ENCODE assay signal across 8 mouse cellular contexts in genomic region chr2:160421216-160421911, GRCm38 (mm10). TPM values are rescaled to one million over a fixed set of nuclear protein-coding genes. Genes with fewer than 3 reads are reported as not detected.
DNase-seq lines count a peak whose midpoint lies in the region; ATAC-seq and TF ChIP-seq lines count a peak whose summit lies in the region.

No protein-coding gene starts in this region.

- H3K36me3 ChIP-seq in liver, embryonic 12.5 days: no peaks in the 10 kb centered on the region
- H3K36me3 ChIP-seq in heart, embryonic 13.5 days: no peaks in the 10 kb centered on the region
- no peaks in the 10 kb centered on the region for H3K36me3 ChIP-seq in limb, embryonic 13.5 days
- no peaks in the 10 kb centered on the region for H3K36me3 ChIP-seq in thymus, adult 2 months (ENCODE audit: control insufficient read depth, insufficient read depth, low read length)

- no peak overlapping the region for H3K4me3 ChIP-seq in liver, embryonic 12.5 days
- H3K4me3 ChIP-seq in heart, embryonic 13.5 days: no peak overlapping the region
- no peak overlapping the region for H3K4me3 ChIP-seq in limb, embryonic 13.5 days
- no peak overlapping the region for H3K4me3 ChIP-seq in thymus, adult 2 months (ENCODE audit: control insufficient read depth, insufficient read depth, low read length)

- H3K27me3 ChIP-seq in liver, embryonic 12.5 days (replicated peaks): no peaks in the 10 kb centered on the region
- H3K27me3 ChIP-seq in heart, embryonic 13.5 days (replicated peaks): peaks cover 7% of the 10 kb centered on the region
- peaks cover 13% of the 10 kb centered on the region; the same call in 1 of the 2 replicates for H3K27me3 ChIP-seq in limb, embryonic 13.5 days
- H3K27me3 ChIP-seq in thymus, adult 2 months (ENCODE audit: control insufficient read depth, insufficient read depth, low read length): no peaks in the 10 kb centered on the region

- peaks cover 4% of the 10 kb centered on the region; the same call in 1 of the 2 replicates for H3K4me1 ChIP-seq in liver, embryonic 12.5 days
- H3K4me1 ChIP-seq in heart, embryonic 13.5 days: peaks cover 9% of the 10 kb centered on the region
- peaks cover 26% of the 10 kb centered on the region for H3K4me1 ChIP-seq in limb, embryonic 13.5 days
- peaks cover 12% of the 10 kb centered on the region for H3K4me1 ChIP-seq in thymus, adult 2 months (replicated peaks; ENCODE audit: control insufficient read depth, insufficient read depth, low read length)

- 0 out of 2 replicates have a peak, but pooled peaks have one; percentile 61 for TF ChIP-seq CTCF in thymus, adult 2 months (IDR thresholded peaks at IDR 0.05; ENCODE audit: borderline replicate concordance, control insufficient read depth, extremely low read depth, insufficient read depth, low read length, poor library complexity)

- H3K9me3 ChIP-seq in liver, embryonic 12.5 days (replicated peaks): no peaks in the 10 kb centered on the region
- no peaks in the 10 kb centered on the region for H3K9me3 ChIP-seq in heart, embryonic 13.5 days
- no peaks in the 10 kb centered on the region for H3K9me3 ChIP-seq in limb, embryonic 13.5 days

- no peak for TF ChIP-seq POLR2A in thymus, adult 2 months (IDR thresholded peaks at IDR 0.05; ENCODE audit: control insufficient read depth, extremely low read depth, insufficient read depth, low read length, poor library complexity)

- H3K27ac ChIP-seq in liver, embryonic 12.5 days: no peak overlapping the region
- H3K27ac ChIP-seq in heart, embryonic 13.5 days (replicated peaks): no peak overlapping the region
- H3K27ac ChIP-seq in limb, embryonic 13.5 days: no peak overlapping the region
- no peak overlapping the region for H3K27ac ChIP-seq in thymus, adult 2 months (ENCODE audit: control insufficient read depth, insufficient read depth, low read length)

- H3K4me2 ChIP-seq in liver, embryonic 12.5 days: no peak overlapping the region
- H3K4me2 ChIP-seq in heart, embryonic 13.5 days: peak overlapping the region; percentile 54
- H3K4me2 ChIP-seq in limb, embryonic 13.5 days (replicated peaks): peak overlapping the region; percentile 48

- no peak for ATAC-seq in liver, embryonic 12.5 days
- no peak for ATAC-seq in heart, embryonic 13.5 days (ENCODE audit: extremely low read depth, insufficient number of reproducible peaks, low FRiP score, low TSS enrichment)
- no peak for ATAC-seq in limb, embryonic 13.5 days (ENCODE audit: low FRiP score, low read depth)

- no peak overlapping the region for H3K9ac ChIP-seq in liver, embryonic 12.5 days
- H3K9ac ChIP-seq in heart, embryonic 13.5 days: 0 out of 2 replicates have a peak overlapping the region, but pooled peaks have one; percentile 14
- no peak overlapping the region for H3K9ac ChIP-seq in limb, embryonic 13.5 days

- WGBS in liver, embryonic 12.5 days (ENCODE audit: insufficient replicate concordance): 21% methylated on average over 13 of the region's 13 CpGs
- WGBS in heart, embryonic 13.5 days: 23% methylated on average over 13 of the region's 13 CpGs
- 13% methylated on average over 13 of the region's 13 CpGs for WGBS in limb, embryonic 13.5 days
- WGBS in thymus, adult 2 months: 51% methylated on average over 13 of the region's 13 CpGs

- DNase-seq in liver: peak; percentile 25
- DNase-seq in adrenal gland, postnatal 14 days: peak; percentile 48
- DNase-seq in thymus, adult 2 months: peak; percentile 84
- DNase-seq in urinary bladder, postnatal 10 days (ENCODE audit: low spot score): no peak
- DNase-seq in urinary bladder, postnatal 25 days (ENCODE audit: low spot score): no peak

RNA-seq across cellular contexts. Expression of gene Mafb, which starts 54.5 kb away (rescaled TPM):
- polyA plus RNA-seq in liver, embryonic 12.5 days (2016; fragmentation: Nextera tagmentation; extraction: Ambion mirVana): 3.0 and 3.1 TPM in 2 replicates
- total RNA-seq in adrenal gland, postnatal 14 days (2021): 21.0 and 23.4 TPM in 2 replicates
- polyA plus RNA-seq in heart, embryonic 13.5 days (2015; fragmentation: Nextera tagmentation; extraction: Ambion mirVana): 5.1 and 5.3 TPM in 2 replicates
- polyA plus RNA-seq in limb, embryonic 13.5 days (2015; fragmentation: Nextera tagmentation; extraction: Ambion mirVana): 24.3 and 30.9 TPM in 2 replicates
- 18.3 and 22.3 TPM in 2 replicates for polyA plus RNA-seq in thymus, adult 2 months (2012; rRNA removed)

Comparison
In these comparisons a context has a peak if more than half of its experiments do, and no peak if none do; other contexts are left out.
1. DNase-seq: peak in liver (single experiment), adrenal gland, postnatal 14 days (single experiment) and thymus, adult 2 months (single experiment); none in urinary bladder, postnatal 10 days (single experiment) and urinary bladder, postnatal 25 days (single experiment).